Mouse (Mus musculus): ENCODE measurements at regions not wholly inside any gene's neighbourhood (a gene's known extent, or its start where the extent isn't known, plus 50 kb on each side); places are given as distances from the start of the nearest gene placed in this dataset.

DNA sequence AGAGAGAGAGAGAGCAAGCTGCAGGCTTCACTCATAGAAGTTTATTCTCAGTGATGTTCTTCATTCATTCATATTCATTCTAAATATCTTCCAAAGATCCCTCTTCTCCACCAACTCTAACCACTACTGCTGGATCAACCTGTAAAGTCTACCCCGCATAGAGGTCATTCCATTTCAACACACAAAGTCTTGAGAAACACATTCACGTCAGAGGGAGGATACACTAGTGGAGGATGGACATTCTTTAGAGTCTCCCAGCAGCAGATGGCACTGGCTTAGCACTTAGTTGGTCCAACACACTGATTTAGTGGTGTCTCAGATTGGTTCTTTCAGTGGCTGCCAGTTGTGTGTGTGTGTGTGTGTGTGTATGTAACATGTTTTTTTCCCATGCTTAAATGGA lies 74.9 kb upstream of the Dlx2 start:
- WGBS = 76% methylated on average over 2 of the region's 2 CpGs
- Histone ChIP-seq H3K27me3 (ENCODE audit: control insufficient read depth, insufficient read depth, low read length) (no peaks in the 10 kb centered on the region), H3K9ac (ENCODE audit: low read depth, low read length) (no peak overlapping the region), H3K4me2 (replicated peaks; ENCODE audit: low read depth, low read length) (no peak overlapping the region), H3K9me3 (ENCODE audit: control insufficient read depth, low read length) (0 out of 2 replicates have a peak, but pooled peaks cover 2% of the 10 kb centered on the region), H3K4me1 (ENCODE audit: control insufficient read depth, insufficient read depth, low read length) (peaks cover 3% of the 10 kb centered on the region; the same call in 1 of the 2 replicates), H3K36me3 (ENCODE audit: control insufficient read depth, insufficient read depth, low read length) (no peaks in the 10 kb centered on the region), H3K27ac (ENCODE audit: low read depth, low read length) (no peak overlapping the region), H3K4me3 (ENCODE audit: low read length) (no peak overlapping the region)
- no peak for ATAC-seq (ENCODE audit: low FRiP score, low TSS enrichment)

DNA sequence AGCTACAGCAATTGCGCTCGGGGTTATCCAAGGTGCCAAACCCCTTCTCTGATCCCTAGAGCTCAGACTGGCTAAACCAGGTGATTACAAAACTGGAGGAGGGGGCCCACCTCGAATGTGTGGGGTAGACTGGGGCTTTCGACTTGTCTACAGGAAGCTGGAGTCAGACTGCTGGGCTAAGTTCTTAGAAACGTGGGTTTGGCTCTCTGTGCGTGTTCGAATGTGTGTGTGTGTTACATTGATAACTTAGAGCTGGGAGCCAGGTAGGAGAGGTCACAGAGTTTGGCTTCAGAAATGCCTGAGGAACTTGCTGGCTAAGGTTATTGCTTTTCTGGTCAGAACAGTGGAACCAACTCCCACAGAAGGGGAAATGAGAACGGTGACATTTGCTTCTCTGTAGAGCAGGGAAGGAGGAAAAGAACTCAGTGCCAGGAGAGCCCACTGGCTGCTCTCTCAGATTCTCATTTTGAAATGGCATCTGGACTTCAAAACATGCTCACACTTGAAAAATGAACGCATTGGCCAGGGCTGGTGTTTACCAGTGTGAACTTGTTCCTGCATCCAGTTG lies 76.1 kb upstream of the Dlx2 start:
- Histone ChIP-seq H3K9ac (ENCODE audit: low read depth, low read length) (no peak overlapping the region), H3K36me3 (ENCODE audit: control insufficient read depth, insufficient read depth, low read length) (no peaks in the 10 kb centered on the region), H3K4me1 (ENCODE audit: control insufficient read depth, insufficient read depth, low read length) (peaks cover 13% of the 10 kb centered on the region), H3K27me3 (ENCODE audit: control insufficient read depth, insufficient read depth, low read length) (no peaks in the 10 kb centered on the region; the same call in 1 of the 2 replicates), H3K9me3 (ENCODE audit: control insufficient read depth, low read length) (0 out of 2 replicates have a peak, but pooled peaks cover 2% of the 10 kb centered on the region), H3K4me2 (replicated peaks; ENCODE audit: low read depth, low read length) (no peak overlapping the region), H3K4me3 (ENCODE audit: low read length) (no peak overlapping the region), H3K27ac (ENCODE audit: low read depth, low read length) (peak overlapping the region; percentile 48; the same call in 1 of the 2 replicates)
- 46% methylated on average over 9 of the region's 9 CpGs for WGBS
- ATAC-seq (ENCODE audit: low FRiP score, low TSS enrichment) = no peak

DNA sequence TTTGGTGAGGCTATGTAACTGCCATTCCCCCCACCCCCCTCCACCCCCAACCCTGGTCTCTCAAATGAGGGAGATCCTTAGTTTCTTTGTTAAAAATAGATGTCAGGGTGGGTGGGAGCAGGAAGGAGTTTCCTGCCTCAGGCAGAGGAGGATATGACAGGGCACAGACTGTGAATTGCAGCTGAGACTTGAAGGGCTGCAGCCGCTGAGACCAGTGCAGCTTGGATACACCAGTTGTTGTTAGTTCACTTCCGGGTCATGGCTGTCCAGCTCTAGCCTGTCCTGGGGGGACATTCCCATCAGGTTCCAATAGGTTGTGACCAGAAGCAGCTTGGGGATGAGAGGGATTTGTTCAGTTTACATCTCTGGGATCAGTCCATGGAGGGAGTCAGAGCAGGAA lies 76.6 kb upstream of the Dlx2 start:
- WGBS = 38% methylated on average over 2 of the region's 2 CpGs
- ATAC-seq (ENCODE audit: low FRiP score, low TSS enrichment) = peak; percentile 74
- H3K27ac ChIP-seq (ENCODE audit: low read depth, low read length) = no peak overlapping the region

DNA sequence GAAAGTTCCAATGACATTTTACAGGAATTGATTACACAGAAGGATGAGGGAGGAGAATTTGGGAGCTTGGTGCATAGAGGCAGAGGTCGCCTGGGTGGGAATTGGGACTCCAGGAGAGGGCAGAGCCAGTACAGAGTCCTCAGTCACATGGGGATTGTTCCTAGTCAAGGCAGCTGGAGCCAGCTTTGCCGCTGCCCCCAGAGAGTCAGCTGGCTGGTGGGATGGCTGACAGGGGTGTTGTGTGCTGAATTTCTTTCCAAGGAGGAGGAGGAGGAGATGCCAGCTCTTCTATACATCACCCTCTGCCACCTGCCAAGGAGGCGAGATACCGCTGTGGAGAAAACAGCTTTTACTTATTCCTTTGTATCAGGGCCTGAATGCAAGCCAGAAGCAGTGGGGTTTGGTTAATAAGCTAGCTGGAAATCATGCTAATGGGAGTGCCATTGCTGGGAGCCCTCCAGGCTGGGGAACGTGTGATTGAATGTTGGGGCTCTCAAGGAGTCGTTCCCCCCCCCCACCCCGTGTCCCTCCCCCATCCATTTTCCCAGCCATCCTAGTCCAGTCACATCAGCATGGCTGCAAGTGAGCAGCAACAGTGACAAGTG lies 78.8 kb upstream of the Dlx2 start:
- Histone ChIP-seq H3K4me3 (ENCODE audit: low read length) (no peak overlapping the region), H3K4me1 (ENCODE audit: control insufficient read depth, insufficient read depth, low read length) (peaks cover 26% of the 10 kb centered on the region), H3K9ac (ENCODE audit: low read depth, low read length) (no peak overlapping the region), H3K9me3 (ENCODE audit: control insufficient read depth, low read length) (0 out of 2 replicates have a peak, but pooled peaks cover 2% of the 10 kb centered on the region), H3K36me3 (ENCODE audit: control insufficient read depth, insufficient read depth, low read length) (no peaks in the 10 kb centered on the region), H3K27me3 (ENCODE audit: control insufficient read depth, insufficient read depth, low read length) (no peaks in the 10 kb centered on the region; the same call in 1 of the 2 replicates), H3K4me2 (replicated peaks; ENCODE audit: low read depth, low read length) (no peak overlapping the region), H3K27ac (ENCODE audit: low read depth, low read length) (no peak overlapping the region)
- no peak for ATAC-seq (ENCODE audit: low FRiP score, low TSS enrichment)
- WGBS = 72% methylated on average over 7 of the region's 7 CpGs

More for the DNA sequence above, 76.6 kb upstream of the Dlx2 start:
- 0 out of 2 replicates have a peak, but pooled peaks cover 2% of the 10 kb centered on the region for H3K9me3 ChIP-seq (ENCODE audit: control insufficient read depth, low read length)
- H3K4me1 ChIP-seq (ENCODE audit: control insufficient read depth, insufficient read depth, low read length) = peaks cover 13% of the 10 kb centered on the region
- no peak overlapping the region for H3K9ac ChIP-seq (ENCODE audit: low read depth, low read length)
- no peak overlapping the region for H3K4me3 ChIP-seq (ENCODE audit: low read length)
- H3K36me3 ChIP-seq (ENCODE audit: control insufficient read depth, insufficient read depth, low read length) = no peaks in the 10 kb centered on the region
- no peak overlapping the region for H3K4me2 ChIP-seq (replicated peaks; ENCODE audit: low read depth, low read length)
- no peaks in the 10 kb centered on the region; the same call in 1 of the 2 replicates for H3K27me3 ChIP-seq (ENCODE audit: control insufficient read depth, insufficient read depth, low read length)

DNA sequence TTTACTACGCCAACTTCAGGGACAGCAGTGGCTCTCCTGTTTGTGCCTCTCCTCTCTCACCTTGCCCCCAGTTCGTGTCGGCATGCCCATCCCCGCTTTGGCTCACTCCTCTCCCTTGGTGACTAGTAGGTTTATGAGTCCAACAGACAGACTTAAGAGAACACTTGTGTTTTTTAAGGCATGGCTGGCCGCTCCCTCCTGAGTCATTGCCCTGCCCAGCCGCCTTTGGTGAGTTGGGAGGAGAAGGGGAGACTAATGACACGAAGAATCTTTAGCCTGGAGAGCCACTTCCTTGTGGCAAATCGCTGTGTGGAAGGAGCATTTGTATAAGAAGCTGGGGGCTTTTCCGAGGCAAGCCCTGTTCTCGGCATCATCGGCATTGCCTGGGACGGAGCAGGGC lies 79.8 kb upstream of the Dlx2 start:
- peaks cover 26% of the 10 kb centered on the region for H3K4me1 ChIP-seq (ENCODE audit: control insufficient read depth, insufficient read depth, low read length)
- H3K9me3 ChIP-seq (ENCODE audit: control insufficient read depth, low read length) = 0 out of 2 replicates have a peak, but pooled peaks cover 2% of the 10 kb centered on the region
- no peak overlapping the region for H3K9ac ChIP-seq (ENCODE audit: low read depth, low read length)
- no peak for ATAC-seq (ENCODE audit: low FRiP score, low TSS enrichment)
- H3K4me3 ChIP-seq (ENCODE audit: low read length) = no peak overlapping the region
- WGBS = 31% methylated on average over 12 of the region's 12 CpGs
- peak overlapping the region; percentile 21; the same call in 1 of the 2 replicates for H3K4me2 ChIP-seq (replicated peaks; ENCODE audit: low read depth, low read length)
- no peaks in the 10 kb centered on the region for H3K36me3 ChIP-seq (ENCODE audit: control insufficient read depth, insufficient read depth, low read length)
- no peaks in the 10 kb centered on the region; the same call in 1 of the 2 replicates for H3K27me3 ChIP-seq (ENCODE audit: control insufficient read depth, insufficient read depth, low read length)
- no peak overlapping the region for H3K27ac ChIP-seq (ENCODE audit: low read depth, low read length)

DNA sequence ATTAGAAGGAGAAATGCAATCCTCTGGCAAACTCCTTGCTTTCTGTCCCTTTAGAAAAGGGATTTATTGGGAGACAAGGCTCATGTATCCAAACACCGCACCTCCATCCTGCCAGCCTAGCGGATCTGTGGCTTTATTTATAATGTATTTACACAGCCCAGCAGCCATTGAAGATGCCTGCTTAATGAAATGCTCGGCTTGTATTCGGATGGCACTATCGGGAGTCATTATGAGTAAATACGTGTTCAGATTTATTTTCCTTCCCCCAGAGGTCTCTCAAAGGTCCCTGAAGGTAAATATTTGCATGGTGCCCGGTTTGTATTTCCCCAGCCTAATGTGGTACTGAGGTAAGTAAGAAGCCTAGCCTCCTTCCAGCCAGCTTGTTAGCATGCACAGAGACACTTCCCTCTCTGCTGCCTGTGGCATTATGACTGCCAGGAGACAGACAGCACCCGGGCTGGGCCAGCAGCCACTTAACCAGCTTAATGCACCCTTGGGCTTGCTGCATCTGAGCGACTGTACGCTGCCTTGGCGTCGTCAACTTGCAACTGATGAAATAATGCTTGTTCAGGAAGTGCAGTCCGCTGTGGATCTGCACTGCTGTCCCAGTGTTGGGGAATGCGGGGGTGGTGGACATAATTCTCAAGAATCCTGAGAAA lies 80.7 kb upstream of the Dlx2 start:
- 19% methylated on average over 14 of the region's 14 CpGs for WGBS
- ATAC-seq (ENCODE audit: low FRiP score, low TSS enrichment) = peak; percentile 54; the same call in 1 of the 2 replicates
- Histone ChIP-seq H3K4me1 (ENCODE audit: control insufficient read depth, insufficient read depth, low read length) (peaks cover 26% of the 10 kb centered on the region), H3K27ac (ENCODE audit: low read depth, low read length) (peak overlapping the region; percentile 43; the same call in 1 of the 2 replicates), H3K4me2 (replicated peaks; ENCODE audit: low read depth, low read length) (peak overlapping the region; percentile 21), H3K36me3 (ENCODE audit: control insufficient read depth, insufficient read depth, low read length) (no peaks in the 10 kb centered on the region), H3K9me3 (ENCODE audit: control insufficient read depth, low read length) (0 out of 2 replicates have a peak, but pooled peaks cover 2% of the 10 kb centered on the region), H3K9ac (ENCODE audit: low read depth, low read length) (0 out of 2 replicates have a peak overlapping the region, but pooled peaks have one; percentile 28), H3K4me3 (ENCODE audit: low read length) (no peak overlapping the region), H3K27me3 (ENCODE audit: control insufficient read depth, insufficient read depth, low read length) (no peaks in the 10 kb centered on the region; the same call in 1 of the 2 replicates)

DNA sequence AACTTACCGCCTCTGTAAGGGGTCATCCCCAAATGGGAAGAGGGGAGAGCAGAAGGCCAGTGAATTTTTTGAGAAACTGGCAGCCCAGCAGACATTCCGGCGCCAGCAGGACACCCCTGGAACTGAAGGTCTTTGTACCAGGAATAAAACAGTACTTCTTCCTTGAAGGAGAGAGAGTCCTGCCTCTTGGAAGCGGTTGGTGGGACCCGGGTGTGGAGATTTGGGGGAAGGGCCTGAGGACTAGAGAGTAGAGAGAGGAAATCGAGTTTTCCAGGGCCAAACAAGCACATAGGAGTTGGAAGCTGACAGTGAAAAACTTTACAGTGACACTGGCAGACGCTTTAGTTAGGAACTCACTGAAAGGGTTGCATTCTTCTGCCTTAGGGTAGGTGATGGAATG lies 82.3 kb upstream of the Dlx2 start:
- ATAC-seq (ENCODE audit: low FRiP score, low TSS enrichment) = no peak
- Histone ChIP-seq H3K9ac (ENCODE audit: low read depth, low read length) (no peak overlapping the region; the same call in 1 of the 2 replicates), H3K4me2 (replicated peaks; ENCODE audit: low read depth, low read length) (peak overlapping the region; percentile 84), H3K36me3 (ENCODE audit: control insufficient read depth, insufficient read depth, low read length) (no peaks in the 10 kb centered on the region), H3K27me3 (ENCODE audit: control insufficient read depth, insufficient read depth, low read length) (no peaks in the 10 kb centered on the region; the same call in 1 of the 2 replicates), H3K9me3 (ENCODE audit: control insufficient read depth, low read length) (0 out of 2 replicates have a peak, but pooled peaks cover under 1% of the 10 kb centered on the region), H3K4me1 (ENCODE audit: control insufficient read depth, insufficient read depth, low read length) (peaks cover 26% of the 10 kb centered on the region), H3K27ac (ENCODE audit: low read depth, low read length) (no peak overlapping the region), H3K4me3 (ENCODE audit: low read length) (no peak overlapping the region)
- 22% methylated on average over 7 of the region's 7 CpGs for WGBS

DNA sequence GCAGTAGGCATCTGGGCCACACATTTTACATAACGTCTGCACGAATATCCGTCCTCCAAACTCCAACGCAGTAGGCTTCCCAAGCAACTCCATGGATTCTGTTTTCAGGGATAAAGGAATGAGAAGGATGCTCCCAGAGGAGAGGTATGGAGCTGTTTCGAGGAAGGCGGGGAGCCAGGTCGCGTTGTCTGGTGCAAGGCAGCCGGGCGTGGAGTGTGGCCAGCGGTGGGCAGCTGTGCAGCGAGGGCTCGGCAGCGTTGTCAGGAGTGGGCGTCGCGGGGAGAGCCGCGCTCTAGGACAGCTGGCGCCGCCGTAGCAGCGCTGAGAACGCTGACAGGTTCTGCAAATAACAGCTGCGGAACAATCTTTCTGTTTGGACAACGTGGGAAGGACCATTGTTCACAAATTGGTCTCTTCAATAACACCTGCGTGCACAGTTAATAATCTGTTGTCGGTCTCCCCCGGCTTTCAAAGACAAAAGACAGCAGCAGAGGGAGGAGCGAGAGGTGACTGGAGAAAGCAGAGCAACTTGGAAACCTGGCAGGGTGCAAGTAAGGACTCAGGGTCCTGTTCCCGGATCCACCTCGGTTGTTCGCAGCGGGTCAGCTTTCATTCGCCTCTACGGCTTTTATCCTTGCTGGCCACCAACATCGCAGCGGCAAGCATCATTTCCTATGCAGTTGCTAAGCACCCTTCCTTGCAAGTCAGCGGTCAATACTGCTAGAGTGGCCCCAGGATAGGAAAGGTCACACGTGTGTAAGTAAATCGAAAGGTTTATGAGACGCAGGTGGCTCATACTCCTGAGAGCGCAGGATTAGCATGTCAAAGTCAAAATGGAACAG lies 83.0 kb upstream of the Dlx2 start:
- WGBS = under 1% methylated on average over 43 of the region's 43 CpGs
- Histone ChIP-seq H3K9ac (ENCODE audit: low read depth, low read length) (no peak overlapping the region; the same call in 1 of the 2 replicates), H3K27ac (ENCODE audit: low read depth, low read length) (no peak overlapping the region), H3K4me1 (ENCODE audit: control insufficient read depth, insufficient read depth, low read length) (peaks cover 26% of the 10 kb centered on the region), H3K4me3 (ENCODE audit: low read length) (peak overlapping the region; percentile 35), H3K36me3 (ENCODE audit: control insufficient read depth, insufficient read depth, low read length) (no peaks in the 10 kb centered on the region), H3K4me2 (replicated peaks; ENCODE audit: low read depth, low read length) (peak overlapping the region; percentile 84), H3K9me3 (ENCODE audit: control insufficient read depth, low read length) (no peaks in the 10 kb centered on the region), H3K27me3 (ENCODE audit: control insufficient read depth, insufficient read depth, low read length) (no peaks in the 10 kb centered on the region; the same call in 1 of the 2 replicates)
- no peak for ATAC-seq (ENCODE audit: low FRiP score, low TSS enrichment)

Data from kidney, embryonic 14.5 days (tissue).